Mouse (Mus musculus): Measurements from ENCODE around the gene Icos.

DNA sequence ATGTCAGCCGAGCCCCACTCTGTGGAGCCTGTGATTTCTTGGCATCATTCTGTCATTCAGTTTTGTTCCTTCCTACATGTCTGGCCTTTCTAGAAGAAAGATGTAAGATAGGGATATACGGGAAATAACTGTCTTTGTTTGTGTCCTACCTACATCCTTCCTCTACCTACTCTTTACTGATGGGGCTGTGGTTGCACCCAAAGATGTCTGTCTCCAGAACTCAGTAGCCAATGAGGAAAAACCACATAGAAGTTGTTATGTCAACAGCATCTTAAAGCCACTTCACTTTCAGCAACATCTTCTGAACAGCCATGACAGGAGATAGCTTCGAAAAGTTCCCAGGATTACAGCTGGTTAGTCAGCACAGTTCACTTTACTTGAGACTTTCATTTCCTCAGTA, 49.8 kb downstream of the Icos start:
- TF ChIP-seq CTCF (IDR thresholded peaks at IDR 0.05; ENCODE audit: control insufficient read depth, insufficient read depth, insufficient read length): no peak
- no peak for TF ChIP-seq MAX (IDR thresholded peaks at IDR 0.05)
- TF ChIP-seq FOSL1 (IDR thresholded peaks at IDR 0.05; ENCODE audit: insufficient read depth, low read length, poor library complexity, severe bottlenecking): no peak
- no peak for TF ChIP-seq USF1 (IDR thresholded peaks at IDR 0.05; ENCODE audit: low read depth)
- TF ChIP-seq MYOD1 (IDR thresholded peaks at IDR 0.05; ENCODE audit: control insufficient read depth, insufficient read length, low read depth): no peak

All from C2C12 (cell line).